Mouse (Mus musculus) yolk sac, embryonic 10.5 days (tissue): ENCODE data around the gene Pif1.
A peak's percentile ranks its signal among the peaks of the same experiment; 100 is the strongest.

Experiments used
- DNase-seq: peaks from one replicate; pipeline ENCODE4 v3.0.0-alpha.2; 2017; ENCODE audit warnings: low spot score

Pif1 gene

GRCm38 (mm10) chr9:65561016-65561415 is 25.9 kb upstream of the Pif1 start:
- DNase-seq, result no peak

DNA sequence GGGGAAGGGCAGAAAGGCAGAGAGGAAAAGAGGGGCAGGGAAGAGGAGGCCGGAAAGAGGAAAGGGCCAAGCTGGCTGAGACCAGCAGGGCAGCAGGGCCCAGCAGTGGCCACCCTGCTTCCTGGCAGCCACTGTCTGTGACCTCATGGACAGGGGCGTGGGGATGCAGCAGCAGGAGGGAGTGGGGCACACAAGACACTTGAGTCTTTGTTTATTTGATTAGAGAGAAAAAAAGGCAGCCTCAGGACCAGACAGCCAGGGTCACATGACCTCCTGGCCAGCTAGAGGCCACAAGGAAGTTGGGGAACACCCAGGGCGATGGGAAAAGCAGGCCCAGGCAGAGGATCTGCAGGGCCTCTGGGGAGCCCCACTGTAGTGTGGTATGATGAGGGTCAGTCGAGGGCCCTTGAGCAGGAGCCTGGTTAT is 24.9 kb upstream of the Pif1 start:
- peak; percentile 54 for DNase-seq

- DNase-seq, result no peak
These were observed 23.9 kb upstream of the Pif1 start for GRCm38 (mm10) chr9:65563073-65563472.

DNA sequence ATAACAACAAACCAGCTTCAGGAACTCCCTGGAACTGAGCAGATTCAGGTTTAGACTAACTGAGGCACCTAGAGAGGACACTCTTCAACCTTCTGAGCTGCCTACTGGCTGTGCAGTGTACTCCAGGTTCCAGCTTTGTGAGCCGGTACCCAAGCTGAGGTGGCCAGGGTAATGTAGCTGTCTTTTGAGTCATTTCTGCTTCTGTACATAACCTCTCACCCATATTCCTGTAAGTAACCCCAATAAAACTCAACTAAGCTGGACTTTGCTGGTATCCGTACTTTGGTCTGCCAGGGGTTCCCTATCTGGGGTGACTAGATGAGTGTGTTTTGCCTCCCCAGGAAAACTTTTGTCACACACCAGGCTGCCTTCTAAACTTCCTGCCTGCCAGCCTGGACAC is 22.3 kb upstream of the Pif1 start:
- no peak for DNase-seq

DNA sequence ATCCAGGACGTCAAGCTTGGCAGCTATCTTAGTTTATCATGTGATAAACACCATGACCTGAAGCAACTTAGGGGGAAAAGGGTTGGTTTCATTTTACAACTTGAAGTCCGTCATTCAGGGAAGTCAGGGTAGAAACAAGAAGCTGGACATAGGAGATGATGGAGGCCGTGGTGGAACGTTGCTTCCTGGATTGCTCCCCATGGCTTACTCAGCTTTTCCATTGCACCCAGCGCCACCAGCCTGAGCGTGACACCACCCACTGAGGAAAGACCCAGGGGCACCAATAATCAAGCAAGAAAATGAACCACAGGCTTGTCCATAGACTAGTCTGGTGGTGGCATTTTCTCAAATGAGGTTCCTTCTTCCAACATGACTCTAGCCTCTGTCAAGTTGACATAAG is 18.2 kb upstream of the Pif1 start:
- DNase-seq, result no peak

GRCm38 (mm10) chr9:65569491-65569971 is 17.4 kb upstream of the Pif1 start:
- DNase-seq, result no peak

DNA sequence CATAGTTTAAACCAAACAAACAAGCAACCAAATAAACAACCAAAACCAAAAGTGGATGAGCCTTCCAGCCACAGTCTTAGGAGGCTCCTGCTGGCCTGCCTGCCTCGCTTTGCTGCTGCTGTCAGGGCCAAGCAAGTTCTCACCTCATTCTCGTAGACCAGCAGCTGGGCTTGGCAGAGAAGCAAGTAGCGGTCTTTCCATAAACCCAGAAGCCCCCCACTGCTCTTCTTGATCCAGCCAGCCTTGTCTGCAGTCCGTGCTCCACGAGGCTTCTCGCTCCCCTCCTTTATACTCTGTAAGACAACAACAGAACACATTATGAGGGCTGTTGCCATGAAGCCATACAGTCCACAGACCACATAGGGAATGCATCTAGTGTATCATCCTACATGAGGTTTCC is 14.1 kb upstream of the Pif1 start:
- DNase-seq, result no peak

DNA sequence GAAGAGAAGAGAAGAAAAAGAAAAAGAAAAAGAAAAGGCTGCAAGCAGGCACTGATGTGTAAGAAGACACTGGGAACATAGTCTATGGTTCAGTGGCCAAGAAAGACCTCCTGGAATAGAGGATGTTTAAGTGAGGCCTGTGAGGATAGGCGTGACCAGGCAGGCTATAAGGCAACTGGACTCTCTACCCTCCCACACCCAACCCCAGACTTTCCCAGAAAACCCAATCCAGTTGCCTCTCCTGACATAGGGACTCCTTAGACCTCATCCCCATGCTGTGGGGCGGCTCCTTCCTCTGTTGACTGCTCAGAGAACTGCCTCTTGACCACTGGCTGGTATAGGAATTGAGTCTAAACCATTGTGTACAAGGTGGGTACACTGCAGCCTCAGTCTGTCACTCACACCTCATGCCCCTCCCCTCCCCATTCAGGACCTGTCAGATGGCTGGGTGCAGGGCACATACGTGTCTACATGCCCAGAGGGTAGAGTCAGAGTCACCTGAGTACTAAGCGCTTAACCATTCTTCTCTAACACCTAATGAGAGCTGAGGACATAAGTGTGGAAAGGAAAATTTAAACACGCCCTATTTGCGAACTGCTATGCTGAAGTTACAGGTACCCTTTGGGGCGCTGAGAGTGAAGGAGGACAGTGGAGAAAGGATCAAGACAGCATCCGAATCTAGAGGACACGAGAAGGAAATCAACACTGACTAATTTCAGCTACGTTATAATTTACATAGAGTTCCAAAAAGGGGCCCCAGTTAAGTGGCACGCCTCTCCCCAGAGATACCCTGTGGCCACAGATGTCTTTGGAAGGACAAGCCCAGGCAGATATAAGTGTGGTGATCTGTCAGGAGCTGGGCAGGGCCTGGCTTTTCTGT is 12.2 kb upstream of the Pif1 start:
- no peak for DNase-seq

- DNase-seq, result no peak
These were observed 11.4 kb upstream of the Pif1 start for GRCm38 (mm10) chr9:65575393-65576196.

DNA sequence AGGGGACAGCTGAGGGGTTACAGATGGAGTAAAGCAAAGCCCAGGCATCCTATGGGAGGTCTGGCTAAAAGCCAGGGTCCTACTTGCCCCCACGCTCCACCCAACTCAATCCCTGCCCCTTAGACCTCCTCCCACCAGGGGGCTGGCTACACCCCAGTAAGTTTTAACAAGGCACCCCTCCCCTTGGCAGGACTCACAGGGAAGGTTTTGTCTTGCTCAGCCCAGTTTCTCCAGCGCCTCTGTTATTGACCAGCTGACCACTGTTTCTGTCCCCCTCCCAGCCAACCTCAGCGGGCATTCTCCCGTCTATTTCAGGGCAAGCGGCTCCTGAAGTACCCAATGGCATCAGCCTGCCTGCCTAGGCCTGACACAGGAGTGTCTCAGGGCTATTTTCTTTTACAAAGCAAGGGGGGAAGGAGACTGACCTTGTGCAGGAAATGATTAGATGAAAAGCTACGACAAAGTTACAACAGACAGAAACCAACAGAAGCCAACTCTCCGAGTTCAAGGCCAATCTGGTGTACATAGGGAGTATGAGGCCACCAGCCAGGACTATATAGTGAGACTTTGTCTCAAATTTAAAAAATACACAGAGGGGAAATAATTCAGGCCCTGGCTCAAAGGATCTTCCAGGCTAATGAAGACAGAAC is 10.0 kb upstream of the Pif1 start:
- DNase-seq, result no peak

DNA sequence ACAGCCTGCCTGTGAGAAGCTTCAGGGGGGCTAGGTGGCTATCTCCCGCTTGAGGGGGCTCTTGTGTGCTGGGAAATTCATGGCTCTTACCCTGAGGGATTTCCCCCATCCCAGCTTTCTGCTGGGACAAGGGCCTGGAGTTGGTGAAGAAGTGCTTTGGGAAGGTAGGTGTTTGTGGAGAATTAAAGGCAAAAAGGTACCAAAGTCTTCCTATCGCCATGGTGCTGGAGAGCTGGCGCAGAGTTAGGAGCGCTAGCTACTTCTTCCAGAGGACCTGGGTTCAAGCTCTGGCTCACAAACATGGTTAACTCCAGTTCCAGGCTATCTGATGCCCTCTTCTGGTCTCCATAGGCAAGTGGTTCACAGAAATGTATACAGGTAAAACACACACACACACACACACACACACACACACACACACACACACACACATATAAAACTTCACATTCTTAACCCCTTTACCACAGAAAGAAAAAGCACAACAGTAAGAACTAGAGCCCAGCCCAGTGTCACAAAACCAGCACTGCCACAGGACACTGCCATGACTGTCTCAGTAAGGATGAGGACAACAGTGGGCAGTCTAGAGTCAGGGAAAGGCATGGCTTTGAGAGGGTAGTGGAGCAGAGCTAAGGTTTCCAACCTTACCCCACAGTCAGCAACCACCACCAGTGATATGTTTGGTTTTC is 9.3 kb upstream of the Pif1 start:
- no peak for DNase-seq

GRCm38 (mm10) chr9:65578801-65579249 is 8.1 kb upstream of the Pif1 start:
- no peak for DNase-seq

- DNase-seq, result peak; percentile 100
These were observed 7.1 kb upstream of the Pif1 start, which contains the start of gene Plekho2 for GRCm38 (mm10) chr9:65579781-65580371. Gene Plekho2 (minus strand): TSS chr9:65580040.

GRCm38 (mm10) chr9:65580401-65581256 is 6.3 kb upstream of the Pif1 start:
- DNase-seq, result peak; percentile 84

DNA sequence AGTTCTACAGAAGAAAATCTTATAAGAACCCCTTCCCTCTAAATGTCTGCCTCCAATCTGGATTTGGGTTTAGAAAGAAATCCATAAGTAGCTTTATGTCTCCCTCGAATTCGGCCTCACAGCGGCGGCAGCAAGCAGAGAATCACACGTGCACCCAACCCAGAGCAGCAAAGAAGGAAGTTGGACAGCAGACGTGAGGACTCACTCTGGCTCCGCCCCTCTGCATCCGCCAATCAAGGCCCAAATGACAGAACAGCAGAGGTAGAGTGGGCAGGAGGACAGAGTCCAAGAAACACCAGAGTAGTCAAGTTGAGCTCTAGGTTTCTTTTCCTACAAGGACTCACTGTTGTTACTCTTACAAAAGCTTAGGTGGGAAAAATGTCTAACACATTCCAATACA is 3.9 kb upstream of the Pif1 start:
- peak; percentile 77 for DNase-seq

GRCm38 (mm10) chr9:65587270-65587572 is 261 bp downstream of the Pif1 start:
- no peak for DNase-seq

- peak; percentile 47 for DNase-seq
These were observed 806 bp downstream of the Pif1 start for GRCm38 (mm10) chr9:65587573-65588358.

GRCm38 (mm10) chr9:65589091-65589490 is 2.1 kb downstream of the Pif1 start:
- no peak for DNase-seq

DNA sequence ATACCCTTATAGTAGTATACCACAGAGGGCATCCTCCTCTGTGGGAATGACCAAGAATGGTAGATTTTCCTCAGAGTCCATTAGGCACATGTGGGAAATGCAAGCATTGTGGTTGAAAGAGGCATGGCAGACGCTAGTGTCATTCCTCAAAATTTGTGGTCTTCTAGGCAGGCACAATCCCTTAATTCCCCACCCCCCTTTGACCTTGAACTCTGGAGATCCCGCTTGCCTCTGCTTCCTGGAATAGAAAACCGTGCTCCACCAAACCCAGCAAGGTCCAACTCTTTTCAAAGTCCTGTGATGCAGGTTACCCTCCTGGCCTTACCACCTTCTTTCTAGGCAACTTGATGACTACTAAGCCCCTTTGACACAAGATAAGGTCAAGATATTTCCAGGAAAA is 5.8 kb downstream of the Pif1 start:
- DNase-seq, result no peak

DNA sequence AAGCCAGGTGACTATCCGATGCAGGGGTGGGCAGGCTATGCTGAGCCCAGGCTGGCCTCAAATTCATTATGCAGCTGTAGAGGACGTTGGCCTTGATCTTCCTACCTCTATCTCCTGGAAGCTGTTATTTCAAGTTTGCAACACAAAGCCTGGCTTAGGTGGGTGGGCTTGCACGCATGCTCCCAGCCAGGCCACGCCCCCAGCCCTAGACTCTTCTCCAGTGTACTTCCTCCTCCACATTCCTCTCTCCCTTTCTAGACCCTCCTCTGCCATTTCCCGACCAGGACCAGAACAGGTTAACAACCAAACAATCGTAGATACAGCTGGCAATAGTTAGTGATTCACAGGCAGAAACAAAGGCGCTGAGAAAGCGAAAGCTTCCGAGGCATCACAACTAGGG is 6.6 kb downstream of the Pif1 start:
- DNase-seq, result no peak
